Mouse (Mus musculus) embryonic facial prominence, embryonic 10.5 days (tissue): ENCODE measurements around the gene Olfr599. TPM values are rescaled to one million over a fixed set of nuclear protein-coding genes. Genes with fewer than 3 reads are reported as not detected.
"Not testable (repeated sequence)": the region's sequence is repeated elsewhere in the genome, so short reads cannot be mapped to it uniquely, and the experiment has no call there.

Experiments
- DNase-seq: peaks from one replicate; pipeline ENCODE4 v3.0.0-alpha.2; 2017; ENCODE audit warnings: low spot score
- H3K27ac ChIP-seq: fragments of 300-500 bp; sonication (generic); replicated peaks from 2 replicates; pipeline ENCODE4 v1.5.1; 2016; ENCODE audit warnings: mild to moderate bottlenecking
- H3K27me3 ChIP-seq: fragments of 300-500 bp; sonication (generic); replicated peaks from 2 replicates; pipeline ENCODE4 v1.6.1; 2016; ENCODE audit warnings: low read depth, mild to moderate bottlenecking; ENCODE audit not compliant: poor library complexity, severe bottlenecking
- H3K36me3 ChIP-seq: fragments of 300-500 bp; sonication (generic); replicated peaks from 2 replicates; pipeline ENCODE4 v1.6.1; 2016; ENCODE audit warnings: mild to moderate bottlenecking, moderate library complexity
- H3K4me1 ChIP-seq: fragments of 300-500 bp; sonication (generic); 2 replicates; pipeline ENCODE4 v1.6.1; 2016
- H3K4me3 ChIP-seq: fragments of 300-500 bp; sonication (generic); 2 replicates; pipeline ENCODE4 v1.5.1; 2016; ENCODE audit warnings: mild to moderate bottlenecking, moderate library complexity
- H3K9me3 ChIP-seq: fragments of 300-500 bp; sonication (generic); 2 replicates; pipeline ENCODE4 v1.6.1; 2016; ENCODE audit warnings: mild to moderate bottlenecking
- WGBS: fragments of 180-500 bp; shearing (Covaris S2); methylation state at CpG from one replicate; pipeline ENCODE4 v1.1.7; 2016; 5-methylcytosine and 5-hydroxymethylcytosine counted together
- polyA plus RNA-seq: library from polyadenylated mRNA; unstranded; fragments of >200 nt; fragmentation: Nextera tagmentation; extraction: Ambion mirVana; gene quantifications from 2 replicates; pipeline ENCODE4 v1.2.1, GENCODE M21; 2016

Gene Olfr599
- not detected in 2 replicates for polyA plus RNA-seq

DNA sequence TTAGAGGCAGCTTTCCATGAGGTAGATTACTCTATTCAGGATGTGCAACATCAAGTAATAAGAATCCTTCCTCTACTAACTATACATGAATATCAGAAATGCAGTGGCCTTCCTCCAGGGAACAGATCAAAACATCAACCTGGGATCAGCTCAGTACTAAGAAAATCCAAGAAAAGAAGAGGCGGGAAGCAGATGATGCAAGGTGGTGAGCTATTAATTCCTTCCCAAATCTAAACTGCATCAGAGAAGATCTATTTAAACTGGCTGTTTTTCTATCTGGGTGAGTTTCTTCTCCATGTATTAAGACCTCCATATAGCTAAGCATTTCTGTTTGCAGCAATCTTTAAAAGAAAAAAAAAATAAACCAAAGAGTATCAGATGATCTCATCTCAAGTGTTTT, at the start of gene Olfr599:
Olfr599 (plus strand) TSS at position 301 of the 400 bp plus-strand sequence.
- Histone ChIP-seq H3K36me3 (no peaks in the 10 kb centered on the region), H3K27ac (no peak within 1 kb of the TSS), H3K4me3 (no peak within 1 kb of the TSS), H3K27me3 (no peaks in the 10 kb centered on the region), H3K4me1 (no peaks in the 10 kb centered on the region), H3K9me3 (no peaks in the 10 kb centered on the region)
- WGBS = 83% methylated on average over 1 of the region's 1 CpGs
- DNase-seq = no peak

DNA sequence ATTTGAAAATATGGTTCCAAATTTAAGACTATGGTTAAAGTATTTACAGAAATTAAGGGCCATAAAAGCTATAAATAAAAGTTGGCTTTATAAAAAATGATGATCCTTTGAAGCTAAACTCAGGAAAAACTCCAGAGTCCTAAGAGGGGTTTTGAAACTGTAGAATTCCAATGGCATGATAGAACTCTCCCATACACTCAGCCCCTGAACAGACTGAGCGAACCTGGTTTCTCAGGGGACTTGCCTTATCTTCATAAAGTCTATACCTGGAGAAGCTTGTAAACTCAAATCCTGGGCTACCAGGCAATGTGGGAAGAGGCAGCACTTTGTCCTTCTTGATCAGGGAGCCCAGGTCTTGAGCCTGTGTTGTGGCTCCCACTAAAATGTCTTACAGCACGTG, 30.4 kb upstream of the Olfr599 start, which contains the start of gene Olfr596:
Olfr596 (plus strand) TSS at position 301 of the 400 bp plus-strand sequence.
- H3K9me3 ChIP-seq, H3K27me3 ChIP-seq, DNase-seq, H3K4me1 ChIP-seq, H3K36me3 ChIP-seq, H3K27ac ChIP-seq, H3K4me3 ChIP-seq: not testable (repeated sequence)
- 92% methylated on average over 2 of the region's 2 CpGs for WGBS

DNA sequence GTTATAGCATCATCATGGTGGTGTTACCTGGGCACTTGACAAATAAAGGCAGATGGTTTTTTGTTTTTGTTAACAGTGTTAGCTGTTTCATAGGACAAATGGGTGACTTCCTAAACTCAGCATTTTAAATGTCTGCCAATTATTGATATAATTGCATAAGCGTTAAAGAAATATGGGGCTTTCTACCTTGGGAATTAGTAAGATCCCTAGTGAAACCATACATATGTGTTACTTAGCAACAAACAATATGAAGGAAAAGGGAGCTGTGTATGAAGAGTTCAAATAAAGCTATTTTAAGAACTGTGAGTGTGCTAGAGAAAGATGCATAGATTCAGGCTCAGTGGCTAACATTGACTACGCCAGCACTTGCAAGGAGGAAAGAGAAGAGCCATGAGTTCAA, 19.7 kb upstream of the Olfr599 start, which contains the start of gene Olfr597:
Olfr597 (plus strand) TSS at position 301 of the 400 bp plus-strand sequence.
- H3K9me3 ChIP-seq, H3K4me3 ChIP-seq, H3K4me1 ChIP-seq, DNase-seq, H3K27ac ChIP-seq, H3K36me3 ChIP-seq, H3K27me3 ChIP-seq: not testable (repeated sequence)
- 91% methylated on average over 2 of the region's 2 CpGs for WGBS

DNA sequence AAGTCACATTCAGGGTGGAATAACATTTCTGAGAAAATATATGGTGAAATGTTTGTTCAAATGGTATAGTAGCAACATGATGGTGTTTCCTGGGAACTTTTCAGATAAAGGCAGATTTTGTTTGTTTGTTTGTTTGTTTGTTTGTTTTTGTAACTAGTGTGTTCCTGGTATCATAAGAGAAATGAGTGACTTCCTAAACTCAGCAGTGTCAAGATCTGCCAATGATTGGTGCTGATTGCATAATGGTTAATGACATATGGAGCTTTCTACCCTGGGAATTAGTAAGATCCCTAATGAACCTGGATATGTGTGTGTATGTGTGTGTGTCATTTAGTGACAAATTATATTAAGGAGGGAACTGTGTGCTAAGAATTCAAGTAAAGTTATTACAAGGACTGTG, 12.4 kb upstream of the Olfr599 start, which contains the start of gene Olfr598:
Olfr598 (plus strand) TSS at position 301 of the 400 bp plus-strand sequence.
- Histone ChIP-seq H3K4me3 (no peak within 1 kb of the TSS), H3K36me3 (no peaks in the 10 kb centered on the region), H3K4me1 (no peaks in the 10 kb centered on the region), H3K27ac (no peak within 1 kb of the TSS), H3K27me3 (no peaks in the 10 kb centered on the region), H3K9me3 (no peaks in the 10 kb centered on the region)
- no peak for DNase-seq

GRCm38 (mm10) chr7:103349569-103349968, 13.9 kb downstream of the Olfr599 start, which contains the start of gene Olfr600:
TSS of gene Olfr600 (minus strand) at chr7:103349669.
- Histone ChIP-seq H3K9me3 (no peaks in the 10 kb centered on the region), H3K4me3 (no peak within 1 kb of the TSS), H3K4me1 (no peaks in the 10 kb centered on the region), H3K27me3 (no peaks in the 10 kb centered on the region), H3K36me3 (no peaks in the 10 kb centered on the region), H3K27ac (no peak within 1 kb of the TSS)
- DNase-seq = no peak

DNA sequence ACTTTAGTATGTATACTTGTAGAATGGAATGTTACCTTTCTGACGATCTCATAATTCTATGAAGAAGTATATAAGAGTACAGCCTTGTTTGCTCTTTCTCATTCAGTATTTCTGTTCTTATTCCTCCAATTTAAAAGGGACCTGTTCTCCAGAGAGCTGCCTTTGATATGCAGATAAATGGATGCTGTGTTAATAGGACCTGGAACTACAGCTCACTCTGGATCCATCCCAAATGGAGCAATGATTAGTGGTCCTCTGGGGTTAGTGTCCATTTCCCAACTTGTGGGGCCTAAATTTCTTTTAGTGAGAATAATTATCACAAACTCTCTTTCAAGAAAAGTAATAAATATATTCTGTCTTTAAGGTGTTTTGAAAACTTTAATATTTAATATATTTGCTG, 26.8 kb downstream of the Olfr599 start, which contains the start of gene Olfr601:
Olfr601 (minus strand) TSS at position 101 of the 400 bp plus-strand sequence.
- 88% methylated on average over 1 of the region's 1 CpGs for WGBS
- H3K4me3 ChIP-seq = no peak within 1 kb of the TSS
- no peak within 1 kb of the TSS for H3K27ac ChIP-seq
- no peaks in the 10 kb centered on the region for H3K36me3 ChIP-seq
- H3K9me3 ChIP-seq = no peaks in the 10 kb centered on the region
- no peaks in the 10 kb centered on the region for H3K4me1 ChIP-seq
- no peak for DNase-seq
- no peaks in the 10 kb centered on the region for H3K27me3 ChIP-seq

DNA sequence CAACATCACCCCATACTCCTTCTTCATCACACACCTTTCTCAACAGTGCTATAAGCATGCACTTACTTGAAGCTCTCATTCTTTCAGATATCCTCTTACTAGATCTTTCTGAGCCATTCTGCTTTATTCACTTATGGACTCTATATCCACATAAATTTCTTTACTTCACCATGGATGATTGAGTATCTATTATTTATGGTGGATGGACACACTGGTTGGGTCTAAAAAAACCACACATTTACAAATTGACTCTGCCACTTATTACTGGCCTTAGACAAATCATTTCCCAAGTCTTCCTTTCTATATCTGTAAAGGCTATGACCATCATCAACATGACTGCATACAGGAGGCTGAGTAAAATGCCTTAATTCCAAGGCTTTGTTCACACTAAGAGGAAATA, 50.4 kb downstream of the Olfr599 start, which contains the start of gene Olfr603:
Olfr603 (minus strand) TSS at position 101 of the 400 bp plus-strand sequence.
- no peaks in the 10 kb centered on the region for H3K4me1 ChIP-seq
- H3K27ac ChIP-seq = no peak within 1 kb of the TSS
- no peaks in the 10 kb centered on the region for H3K27me3 ChIP-seq
- H3K9me3 ChIP-seq = no peaks in the 10 kb centered on the region
- H3K36me3 ChIP-seq = no peaks in the 10 kb centered on the region
- no peak for DNase-seq
- H3K4me3 ChIP-seq = no peak within 1 kb of the TSS

Other genes starting within 250 kb of the Olfr599 start
- gene Olfr585, start 238.2 kb upstream of the Olfr599 start, polyA plus RNA-seq = not detected in 2 replicates
- not detected in 2 replicates for gene Olfr586, start 210.3 kb upstream of the Olfr599 start, polyA plus RNA-seq
- gene Olfr588-ps1, start 195.0 kb upstream of the Olfr599 start, polyA plus RNA-seq = not detected in 2 replicates
- not detected in 2 replicates for gene Olfr589, start 179.6 kb upstream of the Olfr599 start, polyA plus RNA-seq
- gene Olfr591, start 157.6 kb upstream of the Olfr599 start, polyA plus RNA-seq = not detected in 2 replicates
- not detected in 2 replicates for gene Olfr592, start 151.1 kb upstream of the Olfr599 start, polyA plus RNA-seq
- not detected in 2 replicates for gene Olfr593, start 124.1 kb upstream of the Olfr599 start, polyA plus RNA-seq
- gene Olfr594, start 118.9 kb upstream of the Olfr599 start, polyA plus RNA-seq = not detected in 2 replicates
- not detected in 2 replicates for gene Usp17ld, start 83.4 kb upstream of the Olfr599 start, polyA plus RNA-seq
- gene Olfr596, start 30.3 kb upstream of the Olfr599 start, polyA plus RNA-seq = not detected in 2 replicates
- not detected in 2 replicates for gene Olfr597, start 19.6 kb upstream of the Olfr599 start, polyA plus RNA-seq
- gene Olfr598, start 12.3 kb upstream of the Olfr599 start, polyA plus RNA-seq = not detected in 2 replicates
- not detected in 2 replicates for gene Olfr600, start 13.8 kb downstream of the Olfr599 start, polyA plus RNA-seq
- not detected in 2 replicates for gene Olfr601, start 26.7 kb downstream of the Olfr599 start, polyA plus RNA-seq
- gene Olfr603, start 50.3 kb downstream of the Olfr599 start, polyA plus RNA-seq = not detected in 2 replicates
- gene Usp17lc, start 79.2 kb downstream of the Olfr599 start, polyA plus RNA-seq = not detected in 2 replicates
- not detected in 2 replicates for gene Olfr605, start 109.5 kb downstream of the Olfr599 start, polyA plus RNA-seq
- not detected in 2 replicates for gene Olfr606, start 113.1 kb downstream of the Olfr599 start, polyA plus RNA-seq
- gene Olfr607, start 128.2 kb downstream of the Olfr599 start, polyA plus RNA-seq = not detected in 2 replicates
- gene Olfr608, start 134.0 kb downstream of the Olfr599 start, polyA plus RNA-seq = not detected in 2 replicates
- gene Olfr609, start 162.1 kb downstream of the Olfr599 start, polyA plus RNA-seq = not detected in 2 replicates
- not detected in 2 replicates for gene Olfr610, start 176.2 kb downstream of the Olfr599 start, polyA plus RNA-seq
- not detected in 2 replicates for gene Olfr611, start 184.9 kb downstream of the Olfr599 start, polyA plus RNA-seq
- gene Olfr612, start 206.8 kb downstream of the Olfr599 start, polyA plus RNA-seq = not detected in 2 replicates
- not detected in 2 replicates for gene Olfr613, start 212.2 kb downstream of the Olfr599 start, polyA plus RNA-seq
- gene Olfr615, start 220.2 kb downstream of the Olfr599 start, polyA plus RNA-seq = not detected in 2 replicates
- not detected in 2 replicates for gene Olfr616, start 233.2 kb downstream of the Olfr599 start, polyA plus RNA-seq
- not detected in 2 replicates for gene Olfr617, start 237.1 kb downstream of the Olfr599 start, polyA plus RNA-seq